Mouse (Mus musculus) myocyte (in vitro differentiated cells): ENCODE data around the gene Suclg2. TPM values are rescaled to one million over a fixed set of nuclear protein-coding genes. Genes with fewer than 3 reads are reported as not detected.

ENCODE experiments used
- H3K27me3 ChIP-seq: one replicate; pipeline ENCODE4 v1.6.1; 2011; ENCODE audit not compliant: control insufficient read depth, insufficient read depth, insufficient read length
- H3K36me3 ChIP-seq: one replicate; pipeline ENCODE4 v1.6.1; 2011; ENCODE audit not compliant: control insufficient read depth, insufficient read depth
- H3K4me2 ChIP-seq: one replicate; pipeline ENCODE4 v1.6.1; 2011; ENCODE audit warnings: low read depth, control low read depth
- H3K4me3 ChIP-seq: one replicate; pipeline ENCODE4 v1.5.1; 2011; ENCODE audit warnings: mild to moderate bottlenecking, control low read depth, moderate library complexity
- H3K79me2 ChIP-seq: one replicate; pipeline ENCODE4 v1.6.1; 2011; ENCODE audit not compliant: control insufficient read depth, insufficient read depth
- H3ac ChIP-seq: one replicate; pipeline ENCODE4 v1.6.1; 2011; ENCODE audit not compliant: control insufficient read depth, insufficient read length
- CEBPB ChIP-seq: IDR thresholded peaks from 2 replicates; pipeline ENCODE4 v1.6.1; 2011; ENCODE audit warnings: mild to moderate bottlenecking, moderate library complexity; ENCODE audit not compliant: poor library complexity, insufficient read depth, severe bottlenecking
- E2F4 ChIP-seq: IDR thresholded peaks from one replicate; pipeline ENCODE4 v1.6.1; 2011; ENCODE audit warnings: mild to moderate bottlenecking, control low read depth, moderate library complexity; ENCODE audit not compliant: insufficient read depth
- MAX ChIP-seq: IDR thresholded peaks from one replicate; pipeline ENCODE4 v1.6.1; 2011; ENCODE audit warnings: low read depth, mild to moderate bottlenecking, control low read depth
- MYOD1 ChIP-seq, 3 experiments: IDR thresholded peaks; one replicate each; pipeline ENCODE4 v1.6.1; 2011; ENCODE audit warnings: control low read depth in 2 of 3, low read depth in 2 of 3, mild to moderate bottlenecking in 2 of 3, moderate library complexity in 1 of 3; ENCODE audit not compliant: insufficient read length in 2 of 3, control insufficient read depth in 1 of 3
- MYOG ChIP-seq, 3 experiments: IDR thresholded peaks; one replicate each; pipeline ENCODE4 v1.6.1; 2011; ENCODE audit warnings: control low read depth in 2 of 3, low read depth in 2 of 3, mild to moderate bottlenecking in 2 of 3; ENCODE audit not compliant: insufficient read length in 2 of 3, control insufficient read depth in 1 of 3, insufficient read depth in 1 of 3
- POLR2A ChIP-seq: IDR thresholded peaks from one replicate; pipeline ENCODE4 v1.6.1; 2011; ENCODE audit warnings: low read depth, mild to moderate bottlenecking, control low read depth, moderate library complexity; ENCODE audit not compliant: insufficient read length
- POLR2AphosphoS2 ChIP-seq: IDR thresholded peaks from one replicate; pipeline ENCODE4 v1.6.1; 2011; ENCODE audit warnings: low read depth, control low read depth; ENCODE audit not compliant: insufficient read length
- REST ChIP-seq: IDR thresholded peaks from one replicate; pipeline ENCODE4 v1.6.1; 2011; ENCODE audit warnings: mild to moderate bottlenecking, control low read depth, moderate library complexity; ENCODE audit not compliant: insufficient read depth, insufficient read length
- SRF ChIP-seq: IDR thresholded peaks from one replicate; pipeline ENCODE4 v1.6.1; 2011; ENCODE audit warnings: low read depth; ENCODE audit not compliant: control insufficient read depth, insufficient read length
- TCF12 ChIP-seq: IDR thresholded peaks from one replicate; pipeline ENCODE4 v1.6.1; 2011; ENCODE audit warnings: mild to moderate bottlenecking, control low read depth; ENCODE audit not compliant: poor library complexity, insufficient read depth, severe bottlenecking
- TCF3 ChIP-seq: IDR thresholded peaks from one replicate; pipeline ENCODE4 v1.6.1; 2011; ENCODE audit warnings: low read depth, control low read depth; ENCODE audit not compliant: insufficient read length
- USF1 ChIP-seq: IDR thresholded peaks from one replicate; pipeline ENCODE4 v1.6.1; 2011; ENCODE audit warnings: low read depth, mild to moderate bottlenecking, control low read depth, moderate library complexity
- polyA plus RNA-seq: library from polyadenylated mRNA; unstranded; fragments of >200 nt; fragmentation: generic; extraction: Trizol; gene quantifications from one replicate; pipeline ENCODE4 v1.2.1, GENCODE M21; 2012; ENCODE audit warnings: missing spikeins

Gene Suclg2
- polyA plus RNA-seq = 13.9 TPM

GRCm38 (mm10) chr6:95718031-95718968, at the start of gene Suclg2:
Gene Suclg2 (minus strand): TSS chr6:95718800.
- TF ChIP-seq MYOD1 (IDR thresholded peaks at IDR 0.05; ENCODE audit: control insufficient read depth in 1 of 3, insufficient read length in 2 of 3, low read depth in 2 of 3) = no peak
- TF ChIP-seq USF1 = peak; percentile 12
- TF ChIP-seq MAX = peak; percentile 68
- no peak for TF ChIP-seq TCF3
- peak; percentile 68 for TF ChIP-seq POLR2A
- TF ChIP-seq MYOG (IDR thresholded peaks at IDR 0.05; ENCODE audit: control insufficient read depth in 1 of 3, insufficient read depth in 1 of 3, insufficient read length in 2 of 3, low read depth in 2 of 3) = peak in 1 of 3 experiments; percentile 11
- TF ChIP-seq REST = no peak
- no peak for TF ChIP-seq POLR2AphosphoS2
- TF ChIP-seq TCF12 = no peak
- H3K4me2 ChIP-seq = peak within 1 kb of the TSS; percentile 85
- peak within 1 kb of the TSS; percentile 69 for H3ac ChIP-seq
- no peaks in the 10 kb centered on the region for H3K79me2 ChIP-seq
- H3K36me3 ChIP-seq = no peaks in the 10 kb centered on the region
- H3K27me3 ChIP-seq = no peaks in the 10 kb centered on the region
- peak within 1 kb of the TSS; percentile 42 for H3K4me3 ChIP-seq

GRCm38 (mm10) chr6:95766566-95766965, 48.0 kb upstream of the Suclg2 start:
- Histone ChIP-seq H3ac (no peak overlapping the region), H3K4me3 (no peak overlapping the region), H3K4me2 (no peak overlapping the region), H3K36me3 (no peaks in the 10 kb centered on the region), H3K79me2 (no peaks in the 10 kb centered on the region), H3K27me3 (no peaks in the 10 kb centered on the region)
- TF ChIP-seq MYOG (IDR thresholded peaks at IDR 0.05; ENCODE audit: control insufficient read depth in 1 of 3, insufficient read depth in 1 of 3, insufficient read length in 2 of 3, low read depth in 2 of 3) (no peak), CEBPB (no peak), POLR2AphosphoS2 (no peak), MAX (no peak)

GRCm38 (mm10) chr6:95759558-95760172, 41.1 kb upstream of the Suclg2 start:
- Histone ChIP-seq H3K36me3 (no peaks in the 10 kb centered on the region), H3K27me3 (no peaks in the 10 kb centered on the region), H3K4me2 (no peak overlapping the region), H3K4me3 (no peak overlapping the region), H3ac (no peak overlapping the region), H3K79me2 (no peaks in the 10 kb centered on the region)
- TF ChIP-seq MYOD1 (IDR thresholded peaks at IDR 0.05; ENCODE audit: control insufficient read depth in 1 of 3, insufficient read length in 2 of 3, low read depth in 2 of 3) (no peak), E2F4 (no peak), MAX (no peak), MYOG (IDR thresholded peaks at IDR 0.05; ENCODE audit: control insufficient read depth in 1 of 3, insufficient read depth in 1 of 3, insufficient read length in 2 of 3, low read depth in 2 of 3) (no peak), POLR2AphosphoS2 (no peak), SRF (no peak), TCF12 (no peak), TCF3 (no peak), USF1 (no peak), REST (no peak), POLR2A (no peak), CEBPB (no peak)

- H3K27me3 ChIP-seq = no peaks in the 10 kb centered on the region
- no peak overlapping the region for H3K4me2 ChIP-seq
- no peak overlapping the region for H3K4me3 ChIP-seq
- TF ChIP-seq CEBPB = no peak
- no peak for TF ChIP-seq E2F4
- no peak for TF ChIP-seq TCF12
- TF ChIP-seq TCF3 = no peak
- H3K36me3 ChIP-seq = no peaks in the 10 kb centered on the region
- H3ac ChIP-seq = no peak overlapping the region
- no peaks in the 10 kb centered on the region for H3K79me2 ChIP-seq
Observed at GRCm38 (mm10) chr6:95742378-95742777, 23.8 kb upstream of the Suclg2 start.

- H3K79me2 ChIP-seq = no peaks in the 10 kb centered on the region
- H3K4me2 ChIP-seq = no peak overlapping the region
- no peak overlapping the region for H3K4me3 ChIP-seq
- TF ChIP-seq USF1 (no peak), TCF12 (no peak), MYOD1 (IDR thresholded peaks at IDR 0.05; ENCODE audit: control insufficient read depth in 1 of 3, insufficient read length in 2 of 3, low read depth in 2 of 3) (no peak), MAX (no peak), CEBPB (no peak), TCF3 (no peak), MYOG (IDR thresholded peaks at IDR 0.05; ENCODE audit: control insufficient read depth in 1 of 3, insufficient read depth in 1 of 3, insufficient read length in 2 of 3, low read depth in 2 of 3) (no peak), REST (no peak)
- H3K27me3 ChIP-seq = no peaks in the 10 kb centered on the region
- no peaks in the 10 kb centered on the region for H3K36me3 ChIP-seq
- H3ac ChIP-seq = no peak overlapping the region
Observed at GRCm38 (mm10) chr6:95731570-95732367, 13.2 kb upstream of the Suclg2 start.
